Mouse (Mus musculus): ENCODE data around the gene 2210408I21Rik.

DNA sequence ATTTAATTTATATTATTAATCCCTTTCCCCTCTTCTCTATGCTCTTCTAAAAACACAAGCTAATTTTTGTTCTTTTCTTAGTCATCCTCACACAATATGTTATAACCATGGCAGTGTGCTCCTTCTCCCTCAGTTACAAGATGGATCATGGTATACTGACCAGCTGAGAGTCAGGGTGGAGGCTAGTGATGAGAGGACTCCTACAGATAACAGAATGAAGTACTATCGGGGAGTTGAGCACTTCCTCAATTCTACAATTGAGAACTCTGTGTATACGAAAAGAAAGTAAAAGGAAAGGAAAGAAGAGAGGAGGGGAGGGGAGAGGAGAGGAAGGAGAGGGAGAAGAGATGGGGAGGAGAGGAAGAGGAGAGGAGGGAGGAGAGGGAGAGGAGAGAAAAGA lies 206.8 kb downstream of the 2210408I21Rik start:
- TF ChIP-seq CTCF (IDR thresholded peaks at IDR 0.05; ENCODE audit: insufficient read depth, low read depth, low read length) (no peak), POLR2A (IDR thresholded peaks at IDR 0.05; ENCODE audit: insufficient read depth, low read depth, low read length) (no peak)
